Mouse (Mus musculus) small intestine, adult 2 months (tissue): Measurements from ENCODE around the gene Txk. TPM values are rescaled to one million over a fixed set of nuclear protein-coding genes. Genes with fewer than 3 reads are reported as not detected.

Experiments
- H3K27ac ChIP-seq: fragments of 200-500 bp; 2 replicates; pipeline ENCODE4 v1.5.1; 2012; ENCODE audit warnings: low read depth, low read length, control low read depth, inconsistent platforms; ENCODE audit not compliant: insufficient read depth
- H3K27me3 ChIP-seq: fragments of 200-500 bp; 2 replicates; pipeline ENCODE4 v1.6.1; 2012; ENCODE audit warnings: mild to moderate bottlenecking, moderate library complexity, low read length, inconsistent platforms; ENCODE audit not compliant: control insufficient read depth, insufficient read depth
- H3K36me3 ChIP-seq: fragments of 200-500 bp; 2 replicates; pipeline ENCODE4 v1.6.1; 2012; ENCODE audit warnings: mild to moderate bottlenecking, low read length, control low read depth, inconsistent platforms; ENCODE audit not compliant: control insufficient read depth, insufficient read depth
- H3K4me1 ChIP-seq: fragments of 200-500 bp; 2 replicates; pipeline ENCODE4 v1.6.1; 2012; ENCODE audit warnings: low read length, inconsistent platforms, mixed read lengths; ENCODE audit not compliant: control insufficient read depth, insufficient read depth, insufficient read length
- H3K4me3 ChIP-seq: fragments of 200-500 bp; 2 replicates; pipeline ENCODE4 v1.5.1; 2012; ENCODE audit warnings: low read depth, mild to moderate bottlenecking, control low read depth, inconsistent platforms, low read length, moderate library complexity
- CTCF ChIP-seq: fragments of 200-500 bp; IDR thresholded peaks from 2 replicates; pipeline ENCODE4 v1.5.1; 2012; ENCODE audit warnings: low read depth, mild to moderate bottlenecking, control low read depth, inconsistent platforms, low read length, moderate library complexity, mixed read lengths; ENCODE audit not compliant: insufficient replicate concordance, insufficient read length; ENCODE audit errors: extremely low read depth
- POLR2A ChIP-seq: fragments of 200-500 bp; IDR thresholded peaks from 2 replicates; pipeline ENCODE4 v1.6.1; 2012; ENCODE audit warnings: low read depth, mild to moderate bottlenecking, control low read depth, inconsistent platforms, low read length, moderate library complexity
- WGBS: fragments of 180-500 bp; shearing (Covaris S2); methylation state at CpG from one replicate; pipeline ENCODE4 v1.1.7; 2018; 5-methylcytosine and 5-hydroxymethylcytosine counted together
- polyA plus RNA-seq: library from polyadenylated mRNA; depleted of rRNA; stranded (reverse); fragments of >200 nt; gene quantifications from 2 replicates; pipeline ENCODE4 v1.2.3, GENCODE M21; 2012

Gene Txk
- polyA plus RNA-seq, 1 experiment, result 0.34 TPM

- TF ChIP-seq POLR2A, result no peak
- TF ChIP-seq CTCF, result no peak
- H3K4me3 ChIP-seq, result no peak overlapping the region
- H3K27ac ChIP-seq, result no peak overlapping the region
- WGBS, result 76% methylated on average over 8 of the region's 8 CpGs
- peaks cover 23% of the 10 kb centered on the region for H3K36me3 ChIP-seq
- H3K4me1 ChIP-seq, result no peaks in the 10 kb centered on the region
- H3K27me3 ChIP-seq, result no peaks in the 10 kb centered on the region
Observed at GRCm38 (mm10) chr5:72671017-72671699, 81.4 kb downstream of the Txk start.

DNA sequence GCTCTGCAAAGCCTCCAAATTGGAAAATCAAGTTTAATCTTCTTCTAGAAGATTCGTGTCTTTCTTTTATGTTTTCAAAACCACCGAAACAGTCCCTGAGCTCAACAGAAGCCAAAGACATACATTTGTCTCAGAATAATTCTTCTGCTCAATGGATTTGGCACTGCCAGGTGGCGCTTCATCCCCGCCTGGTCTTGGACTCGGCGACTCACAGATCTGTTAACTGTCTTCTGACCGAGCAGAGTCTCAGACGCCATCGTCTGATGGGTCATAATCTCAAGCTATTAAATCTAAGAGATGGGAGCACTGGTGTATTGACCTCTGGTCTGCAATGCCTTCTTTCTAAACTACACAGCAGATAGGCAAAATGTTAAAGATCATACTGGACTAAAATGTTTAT, 84.2 kb downstream of the Txk start:
- peaks cover 28% of the 10 kb centered on the region for H3K36me3 ChIP-seq
- TF ChIP-seq CTCF, result no peak
- TF ChIP-seq POLR2A, result no peak
- peaks cover 3% of the 10 kb centered on the region; the same call in 1 of the 2 replicates for H3K4me1 ChIP-seq
- no peak overlapping the region for H3K27ac ChIP-seq
- H3K27me3 ChIP-seq, result no peaks in the 10 kb centered on the region
- H3K4me3 ChIP-seq, result no peak overlapping the region
- 76% methylated on average over 9 of the region's 9 CpGs for WGBS

DNA sequence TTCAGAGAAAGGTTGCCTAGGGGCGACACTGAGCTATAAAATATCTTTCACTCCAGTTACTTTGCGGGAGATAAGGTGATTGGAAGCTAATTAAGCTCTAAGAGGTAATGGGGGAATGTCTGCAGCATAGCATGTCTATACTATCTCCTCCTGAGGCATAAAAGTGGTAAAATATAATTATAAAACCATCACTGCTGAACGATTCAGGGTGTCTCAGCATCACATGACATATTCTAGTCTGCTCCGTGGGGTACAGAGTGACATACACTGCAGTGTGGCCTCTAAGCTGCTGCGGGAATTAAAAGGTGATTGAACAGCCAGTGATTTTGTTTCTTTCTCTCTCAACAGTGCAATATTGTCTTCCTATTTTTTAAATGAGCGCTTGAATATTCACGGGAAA, 86.1 kb downstream of the Txk start:
- Histone ChIP-seq H3K27ac (no peak overlapping the region), H3K27me3 (no peaks in the 10 kb centered on the region), H3K4me3 (no peak overlapping the region), H3K4me1 (peaks cover 3% of the 10 kb centered on the region; the same call in 1 of the 2 replicates), H3K36me3 (peaks cover 34% of the 10 kb centered on the region)
- WGBS, result 87% methylated on average over 7 of the region's 7 CpGs
- TF ChIP-seq CTCF (no peak), POLR2A (no peak)

DNA sequence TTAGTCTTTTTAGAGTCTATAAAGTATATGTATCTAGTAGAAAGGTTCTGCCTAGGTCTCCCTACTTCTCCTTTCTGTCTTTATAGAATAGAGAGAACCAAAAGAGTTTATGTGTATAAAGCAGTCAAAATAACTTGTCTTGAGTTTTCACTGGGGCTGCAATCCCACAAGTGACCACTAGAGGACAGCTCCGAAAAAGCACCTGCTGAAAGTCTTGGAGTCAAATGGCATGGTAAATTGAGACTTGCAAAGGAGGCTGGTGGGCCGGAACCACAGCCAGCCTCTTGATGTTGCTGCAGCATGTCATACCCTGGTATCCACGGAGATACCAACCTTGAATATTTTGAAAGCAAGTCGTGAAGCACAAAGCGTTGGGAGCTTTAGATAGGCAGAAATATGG, 87.3 kb downstream of the Txk start:
- Histone ChIP-seq H3K27ac (no peak overlapping the region), H3K36me3 (peaks cover 30% of the 10 kb centered on the region), H3K27me3 (no peaks in the 10 kb centered on the region), H3K4me1 (peaks cover 11% of the 10 kb centered on the region; the same call in 1 of the 2 replicates), H3K4me3 (no peak overlapping the region)
- TF ChIP-seq POLR2A, result no peak
- TF ChIP-seq CTCF, result peak; percentile 73; the same call in 1 of the 2 replicates
- 43% methylated on average over 5 of the region's 5 CpGs for WGBS

DNA sequence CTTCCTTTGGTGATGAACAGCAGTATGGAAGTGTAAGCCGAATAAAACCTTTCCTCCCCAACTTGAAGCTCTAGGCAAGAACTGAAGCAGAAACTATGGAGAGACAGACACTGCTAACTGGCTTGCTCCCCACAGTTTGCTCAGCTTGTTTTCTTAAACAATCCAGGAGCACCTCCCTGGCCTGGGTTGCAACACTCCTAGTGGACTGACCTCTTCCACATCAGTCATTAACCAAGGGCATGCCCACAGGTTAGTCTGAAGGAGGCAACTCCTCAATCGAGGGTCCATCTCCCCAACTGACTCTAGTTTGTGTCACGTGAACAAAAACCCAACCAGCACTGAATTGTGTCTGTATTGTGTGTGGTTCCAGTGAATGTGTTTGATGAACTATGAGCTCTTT, 87.7 kb downstream of the Txk start:
- 55% methylated on average over 3 of the region's 3 CpGs for WGBS
- Histone ChIP-seq H3K4me1 (peaks cover 11% of the 10 kb centered on the region; the same call in 1 of the 2 replicates), H3K27me3 (no peaks in the 10 kb centered on the region), H3K27ac (no peak overlapping the region), H3K4me3 (no peak overlapping the region), H3K36me3 (peaks cover 28% of the 10 kb centered on the region)
- TF ChIP-seq CTCF (no peak), POLR2A (no peak)

DNA sequence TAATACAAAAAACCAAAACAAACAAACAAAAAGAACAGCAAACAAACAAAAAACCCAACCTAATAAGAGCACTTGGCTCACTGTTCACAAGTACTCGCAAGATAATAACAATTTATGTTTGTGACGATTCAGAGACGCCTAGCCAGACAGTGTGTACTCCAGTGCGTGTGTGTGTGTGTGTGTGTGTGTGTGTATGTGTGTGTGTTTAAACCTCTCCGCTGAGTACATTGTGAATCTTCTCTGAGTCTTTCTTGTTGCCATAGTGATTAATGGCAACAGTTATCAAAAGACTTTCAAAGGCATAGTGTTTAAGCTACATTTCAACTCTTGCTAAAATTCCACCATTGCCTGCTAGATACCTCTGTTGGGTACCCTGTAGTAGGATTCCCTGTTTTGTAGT, 88.5 kb downstream of the Txk start:
- TF ChIP-seq CTCF, result no peak
- no peak for TF ChIP-seq POLR2A
- Histone ChIP-seq H3K36me3 (peaks cover 24% of the 10 kb centered on the region), H3K27me3 (no peaks in the 10 kb centered on the region), H3K4me1 (peaks cover 11% of the 10 kb centered on the region), H3K4me3 (no peak overlapping the region), H3K27ac (no peak overlapping the region)
- 85% methylated on average over 5 of the region's 5 CpGs for WGBS

DNA sequence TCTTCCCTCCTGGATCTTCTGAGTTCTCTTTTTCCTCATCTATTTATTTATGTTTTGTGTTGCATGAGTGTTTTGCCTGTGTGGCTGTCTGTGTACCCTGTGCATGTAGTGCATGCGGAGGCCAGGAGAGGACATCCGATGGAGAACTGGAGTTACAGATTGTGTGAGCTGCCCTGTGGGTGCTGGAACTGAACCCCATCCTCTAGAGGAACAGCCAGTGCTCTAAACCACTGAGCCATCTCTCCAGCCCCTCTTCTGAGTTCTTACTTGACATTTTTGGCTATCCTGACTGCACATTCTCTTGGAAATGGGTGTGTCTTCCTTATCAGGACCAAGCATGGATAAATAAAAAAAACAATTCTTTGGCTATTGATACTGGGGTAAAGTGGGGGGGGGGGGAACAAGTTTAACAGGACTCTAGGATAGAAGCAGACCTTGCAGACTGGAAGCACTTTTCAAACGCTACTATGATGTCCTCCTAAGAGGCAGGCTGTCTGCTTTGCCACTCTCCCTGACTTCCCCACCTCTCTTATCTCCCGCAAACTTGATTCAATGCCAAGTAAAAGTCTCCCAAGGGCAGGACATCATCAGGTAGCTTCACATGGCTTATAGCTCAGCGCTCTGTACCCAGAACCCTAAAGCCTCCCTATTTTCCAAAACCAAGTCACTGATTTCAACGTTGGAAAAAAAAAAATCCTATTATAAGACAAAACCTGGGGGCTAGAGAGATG, 91.4 kb downstream of the Txk start:
- no peaks in the 10 kb centered on the region for H3K27me3 ChIP-seq
- H3K27ac ChIP-seq, result no peak overlapping the region
- 47% methylated on average over 6 of the region's 6 CpGs for WGBS
- H3K4me1 ChIP-seq, result peaks cover 11% of the 10 kb centered on the region
- peaks cover 15% of the 10 kb centered on the region for H3K36me3 ChIP-seq
- no peak overlapping the region for H3K4me3 ChIP-seq
- TF ChIP-seq POLR2A, result no peak
- no peak for TF ChIP-seq CTCF
